Mouse (Mus musculus) spleen, adult 2 months (tissue): Measurements from ENCODE around the gene Zfp334.

Experiments
- CTCF ChIP-seq: fragments of 200-500 bp; IDR thresholded peaks from 2 replicates; pipeline ENCODE4 v1.5.1; 2011; ENCODE audit warnings: mild to moderate bottlenecking, inconsistent platforms; ENCODE audit not compliant: insufficient read depth, insufficient read length, insufficient replicate concordance; ENCODE audit errors: extremely low read depth
- POLR2A ChIP-seq: fragments of 200-500 bp; IDR thresholded peaks from 2 replicates; pipeline ENCODE4 v1.6.1; 2011; ENCODE audit warnings: low read depth, low read length, inconsistent platforms

GRCm38 (mm10) chr2:165328746-165329145 is 59.3 kb downstream of the Zfp334 start:
- no peak for TF ChIP-seq POLR2A
- TF ChIP-seq CTCF = no peak
